Mouse (Mus musculus) limb, embryonic 10.5 days (tissue): ENCODE results near the gene Map2k4. TPM values are rescaled to one million over a fixed set of nuclear protein-coding genes. Genes with fewer than 3 reads are reported as not detected.

ENCODE experiments used
- DNase-seq: peaks from one replicate; pipeline ENCODE4 v3.0.0-alpha.2; 2017; ENCODE audit warnings: low spot score
- H3K27ac ChIP-seq: fragments of 300-500 bp; sonication (generic); 2 replicates; pipeline ENCODE4 v1.5.1; 2016; ENCODE audit warnings: mild to moderate bottlenecking
- H3K27me3 ChIP-seq: fragments of 300-500 bp; sonication (generic); 2 replicates; pipeline ENCODE4 v1.6.1; 2016; ENCODE audit warnings: low read depth, mild to moderate bottlenecking; ENCODE audit not compliant: poor library complexity, severe bottlenecking
- H3K36me3 ChIP-seq: fragments of 300-500 bp; sonication (generic); 2 replicates; pipeline ENCODE4 v1.6.1; 2016; ENCODE audit warnings: mild to moderate bottlenecking, moderate library complexity
- H3K4me1 ChIP-seq: fragments of 300-500 bp; sonication (generic); 2 replicates; pipeline ENCODE4 v1.6.1; 2016
- H3K4me3 ChIP-seq: fragments of 300-500 bp; sonication (generic); 2 replicates; pipeline ENCODE4 v1.5.1; 2016; ENCODE audit warnings: mild to moderate bottlenecking, moderate library complexity
- H3K9me3 ChIP-seq: fragments of 300-500 bp; sonication (generic); replicated peaks from 2 replicates; pipeline ENCODE4 v1.6.1; 2016; ENCODE audit warnings: mild to moderate bottlenecking
- WGBS: fragments of 180-500 bp; shearing (Covaris S2); methylation state at CpG from one replicate; pipeline ENCODE4 v1.1.7; 2016; 5-methylcytosine and 5-hydroxymethylcytosine counted together
- polyA plus RNA-seq: library from polyadenylated mRNA; unstranded; fragments of >200 nt; fragmentation: Nextera tagmentation; extraction: Ambion mirVana; gene quantifications from 2 replicates; pipeline ENCODE4 v1.2.1, GENCODE M21; 2016

The Map2k4 gene
- polyA plus RNA-seq, 1 experiment from 2014 or later = 69.4 TPM

- no peak overlapping the region for H3K27ac ChIP-seq
- no peaks in the 10 kb centered on the region for H3K27me3 ChIP-seq
- H3K4me3 ChIP-seq = no peak overlapping the region
- H3K9me3 ChIP-seq = no peaks in the 10 kb centered on the region
- peaks cover 29% of the 10 kb centered on the region for H3K36me3 ChIP-seq
- DNase-seq = no peak
- WGBS = 95% methylated on average over 4 of the region's 4 CpGs
- no peaks in the 10 kb centered on the region for H3K4me1 ChIP-seq
These were observed 59.2 kb downstream of the Map2k4 start for GRCm38 (mm10) chr11:65728906-65729305.

GRCm38 (mm10) chr11:65723715-65724114 lies 64.4 kb downstream of the Map2k4 start:
- Histone ChIP-seq H3K27me3 (no peaks in the 10 kb centered on the region), H3K4me1 (no peaks in the 10 kb centered on the region), H3K36me3 (peaks cover 21% of the 10 kb centered on the region), H3K27ac (no peak overlapping the region), H3K4me3 (no peak overlapping the region), H3K9me3 (no peaks in the 10 kb centered on the region)
- WGBS = 86% methylated on average over 2 of the region's 2 CpGs
- no peak for DNase-seq

GRCm38 (mm10) chr11:65721615-65722014 lies 66.5 kb downstream of the Map2k4 start:
- DNase-seq = no peak
- 97% methylated on average over 3 of the region's 3 CpGs for WGBS
- Histone ChIP-seq H3K9me3 (no peaks in the 10 kb centered on the region), H3K27me3 (no peaks in the 10 kb centered on the region), H3K36me3 (peaks cover 22% of the 10 kb centered on the region), H3K4me1 (no peaks in the 10 kb centered on the region), H3K27ac (no peak overlapping the region), H3K4me3 (no peak overlapping the region)

GRCm38 (mm10) chr11:65719960-65720359 lies 68.1 kb downstream of the Map2k4 start:
- H3K4me1 ChIP-seq = no peaks in the 10 kb centered on the region

GRCm38 (mm10) chr11:65713830-65714229 lies 74.3 kb downstream of the Map2k4 start:
- Histone ChIP-seq H3K36me3 (peaks cover 26% of the 10 kb centered on the region), H3K4me3 (no peak overlapping the region), H3K27me3 (no peaks in the 10 kb centered on the region), H3K9me3 (no peaks in the 10 kb centered on the region), H3K27ac (no peak overlapping the region), H3K4me1 (no peaks in the 10 kb centered on the region)
- WGBS = 89% methylated on average over 4 of the region's 4 CpGs
- no peak for DNase-seq

More at GRCm38 (mm10) chr11:65719960-65720359, 68.1 kb downstream of the Map2k4 start:
- no peak for DNase-seq
- Histone ChIP-seq H3K27ac (no peak overlapping the region), H3K36me3 (peaks cover 20% of the 10 kb centered on the region), H3K9me3 (no peaks in the 10 kb centered on the region), H3K4me3 (no peak overlapping the region), H3K27me3 (no peaks in the 10 kb centered on the region)
- WGBS = 86% methylated on average over 1 of the region's 1 CpGs

- DNase-seq = no peak
- no peaks in the 10 kb centered on the region for H3K9me3 ChIP-seq
- no peak overlapping the region for H3K4me3 ChIP-seq
- no peak overlapping the region for H3K27ac ChIP-seq
- H3K36me3 ChIP-seq = peaks cover 35% of the 10 kb centered on the region
- 88% methylated on average over 6 of the region's 6 CpGs for WGBS
- H3K4me1 ChIP-seq = no peaks in the 10 kb centered on the region
- H3K27me3 ChIP-seq = no peaks in the 10 kb centered on the region
These were observed 75.3 kb downstream of the Map2k4 start for GRCm38 (mm10) chr11:65712754-65713306.

- H3K36me3 ChIP-seq = peaks cover 52% of the 10 kb centered on the region
- H3K4me3 ChIP-seq = no peak overlapping the region
- H3K4me1 ChIP-seq = no peaks in the 10 kb centered on the region
- no peak for DNase-seq
- H3K27ac ChIP-seq = no peak overlapping the region
- no peaks in the 10 kb centered on the region for H3K9me3 ChIP-seq
- H3K27me3 ChIP-seq = no peaks in the 10 kb centered on the region
- 95% methylated on average over 4 of the region's 4 CpGs for WGBS
These were observed 81.3 kb downstream of the Map2k4 start for GRCm38 (mm10) chr11:65706784-65707183.

GRCm38 (mm10) chr11:65706176-65706575 lies 81.9 kb downstream of the Map2k4 start:
- Histone ChIP-seq H3K9me3 (no peaks in the 10 kb centered on the region), H3K27ac (no peak overlapping the region), H3K4me1 (no peaks in the 10 kb centered on the region), H3K36me3 (peaks cover 55% of the 10 kb centered on the region), H3K27me3 (no peaks in the 10 kb centered on the region), H3K4me3 (no peak overlapping the region)
- DNase-seq = no peak
- 96% methylated on average over 2 of the region's 2 CpGs for WGBS

GRCm38 (mm10) chr11:65704861-65705260 lies 83.2 kb downstream of the Map2k4 start:
- no peak overlapping the region for H3K4me3 ChIP-seq
- no peak for DNase-seq
- no peaks in the 10 kb centered on the region for H3K4me1 ChIP-seq
- no peak overlapping the region for H3K27ac ChIP-seq
- WGBS = 90% methylated on average over 4 of the region's 4 CpGs
- H3K27me3 ChIP-seq = no peaks in the 10 kb centered on the region
- H3K36me3 ChIP-seq = peaks cover 60% of the 10 kb centered on the region
- H3K9me3 ChIP-seq = no peaks in the 10 kb centered on the region

- H3K9me3 ChIP-seq = no peaks in the 10 kb centered on the region
- H3K36me3 ChIP-seq = no peaks in the 10 kb centered on the region
- H3K4me3 ChIP-seq = peak overlapping the region; percentile 19; the same call in 1 of the 2 replicates
- DNase-seq = peak; percentile 49
- H3K27ac ChIP-seq = no peak overlapping the region
- peaks cover 3% of the 10 kb centered on the region; the same call in 1 of the 2 replicates for H3K4me1 ChIP-seq
- 32% methylated on average over 12 of the region's 12 CpGs for WGBS
- H3K27me3 ChIP-seq = 0 out of 2 replicates have a peak, but pooled peaks cover 5% of the 10 kb centered on the region
These were observed 109.2 kb downstream of the Map2k4 start for GRCm38 (mm10) chr11:65678824-65679402.

- no peaks in the 10 kb centered on the region for H3K36me3 ChIP-seq
- H3K9me3 ChIP-seq = no peaks in the 10 kb centered on the region
- 83% methylated on average over 6 of the region's 6 CpGs for WGBS
- H3K4me1 ChIP-seq = no peaks in the 10 kb centered on the region
- H3K4me3 ChIP-seq = no peak overlapping the region
- DNase-seq = no peak
- H3K27ac ChIP-seq = no peak overlapping the region
- H3K27me3 ChIP-seq = no peaks in the 10 kb centered on the region
These were observed 120.6 kb downstream of the Map2k4 start for GRCm38 (mm10) chr11:65667348-65667969.

- no peak overlapping the region for H3K27ac ChIP-seq
- WGBS = 89% methylated on average over 6 of the region's 6 CpGs
- no peaks in the 10 kb centered on the region for H3K27me3 ChIP-seq
- H3K9me3 ChIP-seq = no peaks in the 10 kb centered on the region
- no peak for DNase-seq
- H3K4me1 ChIP-seq = peaks cover 7% of the 10 kb centered on the region
- H3K4me3 ChIP-seq = no peak overlapping the region
- H3K36me3 ChIP-seq = no peaks in the 10 kb centered on the region
These were observed 123.2 kb downstream of the Map2k4 start for GRCm38 (mm10) chr11:65664903-65665302.

- no peak for DNase-seq
- H3K4me3 ChIP-seq = no peak overlapping the region
- no peaks in the 10 kb centered on the region for H3K36me3 ChIP-seq
- 53% methylated on average over 8 of the region's 8 CpGs for WGBS
- H3K4me1 ChIP-seq = peaks cover 7% of the 10 kb centered on the region
- no peaks in the 10 kb centered on the region for H3K27me3 ChIP-seq
- H3K27ac ChIP-seq = no peak overlapping the region
- H3K9me3 ChIP-seq = no peaks in the 10 kb centered on the region
These were observed 126.1 kb downstream of the Map2k4 start for GRCm38 (mm10) chr11:65661790-65662522.
